Mouse (Mus musculus) midbrain, embryonic 11.5 days (tissue): ENCODE results near the gene Gm15294. TPM values are rescaled to one million over a fixed set of nuclear protein-coding genes. Genes with fewer than 3 reads are reported as not detected.
A peak's percentile ranks its signal among the peaks of the same experiment; 100 is the strongest.

Source experiments
- ATAC-seq: fragments of 200-750 bp; cut with Nextera tagmentation; 2 replicates; pipeline ENCODE4 v1.8.0; 2017; ENCODE audit warnings: moderate TSS enrichment, moderate library complexity; ENCODE audit not compliant: low FRiP score
- DNase-seq: peaks from one replicate; pipeline ENCODE4 v3.0.0; 2015; ENCODE audit warnings: low spot score; ENCODE audit errors: missing footprints
- H3K27ac ChIP-seq: fragments of 300-500 bp; sonication (generic); 2 replicates; pipeline ENCODE4 v1.5.1; 2014; ENCODE audit warnings: low read depth, low read length
- H3K27me3 ChIP-seq: fragments of 300-500 bp; sonication (generic); 2 replicates; pipeline ENCODE4 v1.6.1; 2014; ENCODE audit warnings: mild to moderate bottlenecking, low read length, moderate library complexity, mixed read lengths; ENCODE audit not compliant: control insufficient read depth, insufficient read depth
- H3K36me3 ChIP-seq: fragments of 300-500 bp; sonication (generic); 2 replicates; pipeline ENCODE4 v1.6.1; 2014; ENCODE audit warnings: mild to moderate bottlenecking, low read length, moderate library complexity, mixed read lengths; ENCODE audit not compliant: control insufficient read depth, insufficient read depth
- H3K4me1 ChIP-seq: fragments of 300-500 bp; sonication (generic); 2 replicates; pipeline ENCODE4 v1.6.1; 2014; ENCODE audit warnings: low read length; ENCODE audit not compliant: control insufficient read depth, insufficient read depth
- H3K4me2 ChIP-seq: fragments of 300-500 bp; sonication (generic); 2 replicates; pipeline ENCODE4 v1.6.1; 2014; ENCODE audit warnings: mild to moderate bottlenecking, moderate library complexity
- H3K4me3 ChIP-seq: fragments of 300-500 bp; sonication (generic); 2 replicates; pipeline ENCODE4 v1.5.1; 2014; ENCODE audit warnings: low read depth, low read length
- H3K9ac ChIP-seq: fragments of 300-500 bp; sonication (generic); 2 replicates; pipeline ENCODE4 v1.6.1; 2014; ENCODE audit warnings: low read length
- H3K9me3 ChIP-seq: fragments of 300-500 bp; sonication (generic); 2 replicates; pipeline ENCODE4 v1.6.1; 2016; ENCODE audit warnings: low read length; ENCODE audit not compliant: control insufficient read depth
- WGBS: fragments of 180-500 bp; shearing (Covaris S2); extraction: QIAGEN DNeasy Blood & Tissue Kit; methylation state at CpG from one replicate; pipeline ENCODE4 v1.1.7; 2014; 5-methylcytosine and 5-hydroxymethylcytosine counted together
- polyA plus RNA-seq: library from polyadenylated mRNA; unstranded; fragments of >200 nt; fragmentation: Nextera tagmentation; extraction: Ambion mirVana; gene quantifications from 2 replicates; pipeline ENCODE4 v1.2.1, GENCODE M21; 2014

Gm15294 gene
- polyA plus RNA-seq, result not detected in 2 replicates

GRCm38 (mm10) chrX:141875135-141875534 is at the start of gene Gm15294:
TSS of gene Gm15294 (minus strand) at chrX:141875235.
- H3K27me3 ChIP-seq, result no peaks in the 10 kb centered on the region; the same call in 1 of the 2 replicates
- 89% methylated on average over 4 of the region's 4 CpGs for WGBS
- no peak within 1 kb of the TSS for H3K4me2 ChIP-seq
- H3K9ac ChIP-seq, result no peak within 1 kb of the TSS
- DNase-seq (no peak), ATAC-seq (no peak)
- no peak within 1 kb of the TSS for H3K4me3 ChIP-seq
- no peaks in the 10 kb centered on the region for H3K9me3 ChIP-seq
- H3K36me3 ChIP-seq, result no peaks in the 10 kb centered on the region
- H3K4me1 ChIP-seq, result no peaks in the 10 kb centered on the region
- no peak within 1 kb of the TSS for H3K27ac ChIP-seq

DNA sequence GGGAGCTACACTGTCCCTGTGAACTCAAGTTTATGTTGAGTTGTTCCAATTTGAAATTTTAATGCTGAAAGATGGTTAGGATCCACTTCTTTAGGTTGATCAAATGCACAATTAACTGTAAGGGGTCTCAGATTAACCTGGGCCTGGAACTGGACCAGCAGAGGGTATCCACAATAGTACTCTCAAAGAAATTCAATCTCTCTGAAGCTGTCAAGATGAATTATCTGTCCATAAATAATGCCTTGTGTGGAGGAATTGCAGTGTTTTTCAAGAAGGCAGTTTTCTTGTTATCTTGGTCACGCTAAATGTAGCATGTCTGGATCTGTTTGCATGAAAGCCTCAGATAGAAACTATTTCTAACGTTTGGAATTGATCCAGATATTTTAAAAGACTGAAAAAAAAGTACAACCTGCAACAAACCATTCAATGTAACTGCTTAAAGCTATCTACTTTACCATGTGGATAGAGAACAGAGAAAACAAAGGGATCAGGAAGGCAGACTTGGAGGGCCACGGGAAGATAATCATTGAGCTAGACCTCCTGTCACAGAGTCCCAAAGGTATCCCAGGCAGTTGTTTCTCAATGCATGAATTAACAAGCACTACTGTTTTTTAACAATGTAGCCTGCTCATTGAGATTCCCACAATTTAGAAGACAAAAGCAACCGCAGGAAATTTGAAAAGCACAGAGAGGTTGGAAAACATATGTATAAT is 9.5 kb upstream of the Gm15294 start:
- no peak for ATAC-seq

DNA sequence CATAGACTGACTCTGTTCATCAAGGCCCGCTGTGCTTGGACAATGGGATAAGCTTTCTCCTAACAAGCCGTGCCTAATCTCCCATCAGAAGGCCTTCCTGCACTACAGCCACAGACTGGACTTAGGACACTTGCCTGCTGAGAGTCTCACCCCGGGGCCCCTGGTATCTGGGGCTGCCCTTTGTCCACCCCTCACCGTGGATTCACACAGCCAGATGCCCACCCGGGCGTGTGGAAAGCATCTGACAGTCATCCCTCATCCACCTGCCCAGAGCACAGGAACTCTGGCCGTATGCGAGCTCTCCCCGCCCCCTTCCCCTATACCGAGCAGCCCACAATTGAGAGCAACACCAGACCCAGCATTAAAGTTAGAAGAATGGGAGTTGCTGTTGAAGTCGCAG is 1.0 kb downstream of the Gm15294 start:
- WGBS, result 42% methylated on average over 11 of the region's 11 CpGs
- Histone ChIP-seq H3K9me3 (no peaks in the 10 kb centered on the region), H3K9ac (no peak overlapping the region), H3K4me3 (no peak overlapping the region), H3K36me3 (no peaks in the 10 kb centered on the region), H3K4me1 (no peaks in the 10 kb centered on the region), H3K4me2 (no peak overlapping the region), H3K27ac (no peak overlapping the region), H3K27me3 (no peaks in the 10 kb centered on the region; the same call in 1 of the 2 replicates)
- DNase-seq (no peak), ATAC-seq (peak; percentile 94)

More for the DNA sequence above, 9.5 kb upstream of the Gm15294 start:
- no peaks in the 10 kb centered on the region for H3K9me3 ChIP-seq
- H3K4me2 ChIP-seq, result no peak overlapping the region
- H3K9ac ChIP-seq, result no peak overlapping the region
- H3K27ac ChIP-seq, result no peak overlapping the region
- no peaks in the 10 kb centered on the region for H3K36me3 ChIP-seq
- DNase-seq, result no peak
- no peaks in the 10 kb centered on the region for H3K4me1 ChIP-seq
- WGBS, result 48% methylated on average over 4 of the region's 4 CpGs
- peaks cover 2% of the 10 kb centered on the region; the same call in 1 of the 2 replicates for H3K27me3 ChIP-seq
- no peak overlapping the region for H3K4me3 ChIP-seq

DNA sequence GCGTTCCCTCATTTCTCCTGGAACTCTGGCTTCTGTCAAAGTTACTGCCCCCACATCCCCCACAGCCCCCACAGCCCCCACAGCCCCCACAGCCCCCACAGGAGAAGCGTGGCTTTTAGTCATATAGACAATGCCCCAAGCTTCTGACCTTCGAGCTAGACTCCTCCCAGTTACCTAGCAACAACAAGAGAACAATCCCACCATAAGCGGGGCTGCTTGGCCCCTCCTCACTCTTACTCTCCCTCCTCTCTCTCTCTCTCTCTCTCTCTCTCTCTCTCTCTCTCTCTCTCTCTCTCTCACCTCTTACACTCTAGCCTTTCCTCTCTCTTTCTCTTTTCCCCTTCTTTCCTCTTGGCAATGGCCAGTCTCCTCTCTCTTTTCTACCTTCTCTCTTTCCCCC is 1.4 kb downstream of the Gm15294 start:
- Histone ChIP-seq H3K36me3 (no peaks in the 10 kb centered on the region), H3K27ac (no peak overlapping the region), H3K4me2 (no peak overlapping the region), H3K4me1 (no peaks in the 10 kb centered on the region), H3K27me3 (no peaks in the 10 kb centered on the region; the same call in 1 of the 2 replicates), H3K4me3 (no peak overlapping the region), H3K9ac (no peak overlapping the region), H3K9me3 (no peaks in the 10 kb centered on the region)
- 35% methylated on average over 4 of the region's 4 CpGs for WGBS
- DNase-seq (no peak), ATAC-seq (peak; percentile 74)

DNA sequence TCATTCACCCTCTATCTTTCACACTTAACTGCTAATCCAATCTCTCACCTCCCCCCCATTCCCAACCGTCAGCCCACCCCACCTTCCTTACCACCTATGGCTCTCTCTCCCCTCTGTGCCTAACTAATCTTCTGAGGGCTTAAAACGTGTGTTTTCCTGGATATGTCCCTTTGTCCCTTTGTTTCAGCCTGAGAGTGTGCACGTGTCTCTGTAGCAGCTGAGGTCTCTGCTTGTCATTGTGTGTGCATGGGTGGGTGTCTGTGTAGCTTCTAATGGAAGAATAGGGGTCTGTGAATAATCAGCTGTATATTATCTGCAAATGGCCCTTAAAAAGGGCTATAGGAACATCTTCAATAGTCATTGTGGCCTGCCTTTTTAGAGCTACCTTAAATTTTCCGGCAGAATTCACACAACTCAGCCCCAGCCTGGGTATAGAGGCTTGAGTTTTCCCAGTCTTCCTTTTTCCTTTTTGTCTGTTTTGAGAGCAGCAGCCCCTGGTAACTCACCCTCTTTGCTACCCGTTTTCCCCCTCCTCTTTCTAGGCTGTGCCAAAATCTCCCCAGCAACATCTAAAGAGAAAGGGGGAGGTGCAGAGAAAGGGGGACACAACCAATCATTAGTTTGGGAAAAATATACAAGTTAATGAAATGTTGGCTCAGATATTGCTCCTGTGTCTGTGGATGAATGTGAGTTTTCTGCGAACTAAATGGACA is 19.2 kb downstream of the Gm15294 start:
- 26% methylated on average over 6 of the region's 6 CpGs for WGBS
- ATAC-seq, result peak; percentile 67; the same call in 1 of the 2 replicates

More for the DNA sequence above, 19.2 kb downstream of the Gm15294 start:
- peaks cover 5% of the 10 kb centered on the region; the same call in 1 of the 2 replicates for H3K27me3 ChIP-seq
- no peak for DNase-seq
- no peak overlapping the region for H3K4me3 ChIP-seq
- H3K27ac ChIP-seq, result no peak overlapping the region
- no peak overlapping the region for H3K9ac ChIP-seq
- H3K9me3 ChIP-seq, result no peaks in the 10 kb centered on the region
- no peaks in the 10 kb centered on the region for H3K36me3 ChIP-seq
- no peak overlapping the region for H3K4me2 ChIP-seq
- 0 out of 2 replicates have a peak, but pooled peaks cover 3% of the 10 kb centered on the region for H3K4me1 ChIP-seq

Other genes with a start within 250 kb of the Gm15294 start
- 0.46 and 0.87 TPM in 2 replicates for gene Irs4, start 150.0 kb downstream of the Gm15294 start, polyA plus RNA-seq